Mouse (Mus musculus) intestine, embryonic 15.5 days (tissue): Measurements from ENCODE around the gene Gadd45b. TPM values are rescaled to one million over a fixed set of nuclear protein-coding genes. Genes with fewer than 3 reads are reported as not detected.
A peak's percentile ranks its signal among the peaks of the same experiment; 100 is the strongest.

Source experiments
- ATAC-seq: fragments of 200-750 bp; cut with Nextera tagmentation; 2 replicates; pipeline ENCODE4 v1.8.0; 2017; ENCODE audit warnings: moderate TSS enrichment, moderate library complexity
- H3K27ac ChIP-seq: fragments of 300-500 bp; sonication (generic); 2 replicates; pipeline ENCODE4 v1.5.1; 2015; ENCODE audit warnings: mild to moderate bottlenecking, inconsistent platforms
- H3K27me3 ChIP-seq: fragments of 300-500 bp; sonication (generic); replicated peaks from 2 replicates; pipeline ENCODE4 v1.6.1; 2015; ENCODE audit warnings: inconsistent platforms
- H3K36me3 ChIP-seq: fragments of 300-500 bp; sonication (generic); 2 replicates; pipeline ENCODE4 v1.6.1; 2015; ENCODE audit warnings: inconsistent platforms
- H3K4me1 ChIP-seq: fragments of 300-500 bp; sonication (generic); replicated peaks from 2 replicates; pipeline ENCODE4 v1.6.1; 2015; ENCODE audit warnings: inconsistent platforms
- H3K4me2 ChIP-seq: fragments of 300-500 bp; sonication (generic); replicated peaks from 2 replicates; pipeline ENCODE4 v1.6.1; 2015; ENCODE audit warnings: mild to moderate bottlenecking, inconsistent platforms
- H3K4me3 ChIP-seq: fragments of 300-500 bp; sonication (generic); replicated peaks from 2 replicates; pipeline ENCODE4 v1.5.1; 2015; ENCODE audit warnings: inconsistent platforms
- H3K9ac ChIP-seq: fragments of 300-500 bp; sonication (generic); 2 replicates; pipeline ENCODE4 v1.6.1; 2015; ENCODE audit warnings: inconsistent platforms
- H3K9me3 ChIP-seq: fragments of 300-500 bp; sonication (generic); 2 replicates; pipeline ENCODE4 v1.6.1; 2016; ENCODE audit warnings: inconsistent platforms
- WGBS: fragments of 180-500 bp; shearing (Covaris S2); methylation state at CpG from one replicate; pipeline ENCODE4 v1.1.7; 2015; 5-methylcytosine and 5-hydroxymethylcytosine counted together
- polyA plus RNA-seq: library from polyadenylated mRNA; unstranded; fragments of >200 nt; fragmentation: Nextera tagmentation; extraction: Ambion mirVana; gene quantifications from 2 replicates; pipeline ENCODE4 v1.2.1, GENCODE M21; 2015

The Gadd45b gene
- polyA plus RNA-seq, 1 experiment from 2014 or later, result 26.6 TPM

GRCm38 (mm10) chr10:80932206-80932605, 2.3 kb downstream of the Gadd45b start:
- Histone ChIP-seq H3K27ac (peak overlapping the region; percentile 57; the same call in 1 of the 2 replicates), H3K4me1 (peaks cover 72% of the 10 kb centered on the region), H3K27me3 (peaks cover 5% of the 10 kb centered on the region; the same call in 1 of the 2 replicates), H3K9ac (peak overlapping the region; percentile 49; the same call in 1 of the 2 replicates), H3K36me3 (no peaks in the 10 kb centered on the region), H3K4me2 (peak overlapping the region; percentile 96), H3K9me3 (no peaks in the 10 kb centered on the region), H3K4me3 (peak overlapping the region; percentile 60)
- WGBS, result 2% methylated on average over 20 of the region's 20 CpGs
- ATAC-seq, result no peak

GRCm38 (mm10) chr10:80932700-80933420, 3.0 kb downstream of the Gadd45b start:
- H3K27ac ChIP-seq, result peak overlapping the region; percentile 57
- H3K9ac ChIP-seq, result peak overlapping the region; percentile 49

GRCm38 (mm10) chr10:80933421-80933979, 3.6 kb downstream of the Gadd45b start:
- H3K4me3 ChIP-seq, result peak overlapping the region; percentile 60; the same call in 1 of the 2 replicates
- peaks cover 5% of the 10 kb centered on the region; the same call in 1 of the 2 replicates for H3K27me3 ChIP-seq
- peak overlapping the region; percentile 96 for H3K4me2 ChIP-seq
- no peaks in the 10 kb centered on the region for H3K36me3 ChIP-seq
- peak overlapping the region; percentile 57 for H3K27ac ChIP-seq
- peaks cover 85% of the 10 kb centered on the region for H3K4me1 ChIP-seq
- ATAC-seq, result no peak
- no peak overlapping the region for H3K9ac ChIP-seq
- WGBS, result 4% methylated on average over 21 of the region's 21 CpGs
- no peaks in the 10 kb centered on the region for H3K9me3 ChIP-seq

More at GRCm38 (mm10) chr10:80932700-80933420, 3.0 kb downstream of the Gadd45b start:
- no peaks in the 10 kb centered on the region for H3K36me3 ChIP-seq
- H3K4me2 ChIP-seq, result peak overlapping the region; percentile 96
- H3K4me1 ChIP-seq, result peaks cover 79% of the 10 kb centered on the region
- peak overlapping the region; percentile 60 for H3K4me3 ChIP-seq
- peaks cover 5% of the 10 kb centered on the region; the same call in 1 of the 2 replicates for H3K27me3 ChIP-seq
- no peak for ATAC-seq
- 4% methylated on average over 17 of the region's 17 CpGs for WGBS
- H3K9me3 ChIP-seq, result no peaks in the 10 kb centered on the region

- no peak overlapping the region for H3K9ac ChIP-seq
- no peak for ATAC-seq
- peaks cover 87% of the 10 kb centered on the region for H3K4me1 ChIP-seq
- 54% methylated on average over 14 of the region's 14 CpGs for WGBS
- peaks cover 5% of the 10 kb centered on the region; the same call in 1 of the 2 replicates for H3K27me3 ChIP-seq
- H3K36me3 ChIP-seq, result no peaks in the 10 kb centered on the region
- no peak overlapping the region for H3K4me3 ChIP-seq
- no peak overlapping the region for H3K4me2 ChIP-seq
- no peaks in the 10 kb centered on the region for H3K9me3 ChIP-seq
- H3K27ac ChIP-seq, result no peak overlapping the region; the same call in 1 of the 2 replicates
Observed at GRCm38 (mm10) chr10:80934136-80934985, 4.5 kb downstream of the Gadd45b start.

- Histone ChIP-seq H3K4me2 (peak overlapping the region; percentile 81; the same call in 1 of the 2 replicates), H3K9me3 (no peaks in the 10 kb centered on the region), H3K4me1 (peaks cover 91% of the 10 kb centered on the region), H3K36me3 (no peaks in the 10 kb centered on the region), H3K9ac (no peak overlapping the region), H3K4me3 (no peak overlapping the region), H3K27me3 (peaks cover 5% of the 10 kb centered on the region; the same call in 1 of the 2 replicates), H3K27ac (no peak overlapping the region)
- WGBS, result 42% methylated on average over 3 of the region's 3 CpGs
- no peak for ATAC-seq
Observed at GRCm38 (mm10) chr10:80935241-80935640, 5.4 kb downstream of the Gadd45b start.

- Histone ChIP-seq H3K27ac (peak overlapping the region; percentile 48; the same call in 1 of the 2 replicates), H3K36me3 (no peaks in the 10 kb centered on the region), H3K4me2 (peak overlapping the region; percentile 81), H3K4me1 (peaks cover 91% of the 10 kb centered on the region), H3K27me3 (peaks cover 5% of the 10 kb centered on the region; the same call in 1 of the 2 replicates), H3K4me3 (peak overlapping the region; percentile 39; the same call in 1 of the 2 replicates), H3K9ac (peak overlapping the region; percentile 21), H3K9me3 (no peaks in the 10 kb centered on the region)
- 13% methylated on average over 17 of the region's 17 CpGs for WGBS
- no peak for ATAC-seq
Observed at GRCm38 (mm10) chr10:80935698-80936097, 5.8 kb downstream of the Gadd45b start.

GRCm38 (mm10) chr10:80936135-80936809, 6.4 kb downstream of the Gadd45b start:
- H3K9ac ChIP-seq, result peak overlapping the region; percentile 45
- H3K27me3 ChIP-seq, result peaks cover 5% of the 10 kb centered on the region; the same call in 1 of the 2 replicates
- peak overlapping the region; percentile 48 for H3K27ac ChIP-seq
- WGBS, result 4% methylated on average over 36 of the region's 37 CpGs
- H3K36me3 ChIP-seq, result no peaks in the 10 kb centered on the region
- peak overlapping the region; percentile 39 for H3K4me3 ChIP-seq
- peak; percentile 10; the same call in 1 of the 2 replicates for ATAC-seq
- H3K9me3 ChIP-seq, result no peaks in the 10 kb centered on the region
- peaks cover 91% of the 10 kb centered on the region for H3K4me1 ChIP-seq
- H3K4me2 ChIP-seq, result peak overlapping the region; percentile 81

GRCm38 (mm10) chr10:80936810-80937164, 6.9 kb downstream of the Gadd45b start:
- no peak for ATAC-seq
- peak overlapping the region; percentile 45 for H3K9ac ChIP-seq
- H3K4me2 ChIP-seq, result peak overlapping the region; percentile 81
- 19% methylated on average over 6 of the region's 6 CpGs for WGBS
- 0 out of 2 replicates have a peak overlapping the region, but pooled peaks have one; percentile 84 for H3K27ac ChIP-seq
- peak overlapping the region; percentile 39; the same call in 1 of the 2 replicates for H3K4me3 ChIP-seq
- H3K27me3 ChIP-seq, result peaks cover 5% of the 10 kb centered on the region; the same call in 1 of the 2 replicates
- H3K9me3 ChIP-seq, result no peaks in the 10 kb centered on the region
- H3K4me1 ChIP-seq, result peaks cover 90% of the 10 kb centered on the region
- no peaks in the 10 kb centered on the region for H3K36me3 ChIP-seq

GRCm38 (mm10) chr10:80937646-80938045, 7.8 kb downstream of the Gadd45b start:
- H3K9ac ChIP-seq, result no peak overlapping the region
- peak overlapping the region; percentile 84; the same call in 1 of the 2 replicates for H3K27ac ChIP-seq
- no peak overlapping the region for H3K4me3 ChIP-seq
- H3K9me3 ChIP-seq, result no peaks in the 10 kb centered on the region
- peaks cover 82% of the 10 kb centered on the region for H3K4me1 ChIP-seq
- H3K4me2 ChIP-seq, result peak overlapping the region; percentile 39
- no peaks in the 10 kb centered on the region for H3K36me3 ChIP-seq
- 27% methylated on average over 8 of the region's 8 CpGs for WGBS
- H3K27me3 ChIP-seq, result peaks cover 5% of the 10 kb centered on the region; the same call in 1 of the 2 replicates
- peak; percentile 13 for ATAC-seq

- peak overlapping the region; percentile 84 for H3K27ac ChIP-seq
- H3K4me2 ChIP-seq, result peak overlapping the region; percentile 79
- H3K36me3 ChIP-seq, result no peaks in the 10 kb centered on the region
- ATAC-seq, result peak; percentile 36
- H3K4me3 ChIP-seq, result peak overlapping the region; percentile 35
- 9% methylated on average over 13 of the region's 15 CpGs for WGBS
- peaks cover under 1% of the 10 kb centered on the region; the same call in 1 of the 2 replicates for H3K27me3 ChIP-seq
- H3K9ac ChIP-seq, result 0 out of 2 replicates have a peak overlapping the region, but pooled peaks have one; percentile 43
- H3K4me1 ChIP-seq, result peaks cover 80% of the 10 kb centered on the region
- no peaks in the 10 kb centered on the region for H3K9me3 ChIP-seq
Observed at GRCm38 (mm10) chr10:80938831-80939550, 9.1 kb downstream of the Gadd45b start.

GRCm38 (mm10) chr10:80939671-80940070, 9.8 kb downstream of the Gadd45b start:
- Histone ChIP-seq H3K9me3 (no peaks in the 10 kb centered on the region), H3K4me3 (peak overlapping the region; percentile 35), H3K9ac (peak overlapping the region; percentile 43), H3K27me3 (no peaks in the 10 kb centered on the region; the same call in 1 of the 2 replicates), H3K27ac (peak overlapping the region; percentile 84), H3K4me1 (peaks cover 79% of the 10 kb centered on the region), H3K36me3 (no peaks in the 10 kb centered on the region), H3K4me2 (peak overlapping the region; percentile 79)
- WGBS, result 3% methylated on average over 28 of the region's 28 CpGs
- peak; percentile 62 for ATAC-seq
